Mouse (Mus musculus): ENCODE measurements at regions not wholly inside any gene's neighbourhood (a gene's known extent, or its start where the extent isn't known, plus 50 kb on each side); places are given as distances from the start of the nearest gene placed in this dataset.

GRCm38 (mm10) chr11:43952151-43952550 is 51.1 kb upstream of the Adra1b start:
- DNase-seq, result no peak

- DNase-seq, result no peak
Observed at GRCm38 (mm10) chr11:43958241-43958975, 57.4 kb upstream of the Adra1b start.

DNA sequence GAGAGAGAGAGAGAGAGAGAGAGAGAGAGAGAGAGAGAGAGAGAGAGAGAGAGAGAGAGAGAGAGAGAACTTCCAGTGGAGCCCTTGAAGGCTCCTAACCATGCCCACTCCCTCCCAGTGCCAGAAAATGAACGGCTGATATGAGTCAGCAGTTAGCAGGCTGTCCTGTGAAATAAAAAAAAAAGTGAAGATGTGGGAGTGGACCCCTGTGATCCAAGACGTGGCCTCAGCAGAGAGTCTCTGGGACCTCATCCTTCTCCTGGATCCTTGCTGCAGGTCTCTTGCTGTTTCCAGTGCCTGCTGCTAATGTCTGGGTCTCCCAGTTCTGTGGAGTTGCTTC is 57.9 kb upstream of the Adra1b start:
- DNase-seq, result no peak

DNA sequence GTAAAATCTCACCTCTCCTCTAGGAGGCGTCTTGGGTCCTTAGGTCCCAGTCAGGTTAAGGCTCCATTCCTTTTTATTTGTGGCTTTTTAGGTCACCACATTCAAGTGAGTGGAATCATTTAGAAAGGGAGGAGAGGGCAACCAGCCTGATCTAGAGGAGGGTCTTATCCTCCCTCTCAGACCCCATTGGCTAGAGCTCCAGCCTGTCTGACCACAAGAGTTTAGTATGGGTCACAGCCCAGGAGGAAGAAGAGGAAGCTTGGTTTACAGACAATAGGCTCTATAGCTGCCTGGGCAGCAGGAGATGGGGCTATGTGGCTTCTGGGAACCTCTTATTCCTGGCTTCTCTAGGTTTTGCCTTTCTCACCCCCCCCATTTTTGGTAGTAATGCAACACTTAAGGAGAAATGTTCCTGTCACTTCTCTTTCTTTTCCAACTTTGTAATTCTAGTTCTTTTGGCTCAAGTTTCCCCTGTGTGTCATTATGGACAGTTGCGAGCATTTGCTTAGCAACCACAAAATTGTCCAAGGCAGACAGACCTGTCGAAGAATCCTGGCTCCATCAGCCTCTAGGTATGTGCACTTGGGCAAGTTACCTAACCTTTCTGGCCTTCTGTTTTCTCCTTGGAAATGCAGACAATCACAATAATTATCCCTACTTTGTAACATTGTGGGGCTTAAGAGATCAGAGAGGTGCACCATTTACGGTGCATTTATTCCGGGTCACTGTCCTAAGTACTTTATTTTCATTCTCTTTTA is 59.5 kb upstream of the Adra1b start:
- DNase-seq, result no peak

DNA sequence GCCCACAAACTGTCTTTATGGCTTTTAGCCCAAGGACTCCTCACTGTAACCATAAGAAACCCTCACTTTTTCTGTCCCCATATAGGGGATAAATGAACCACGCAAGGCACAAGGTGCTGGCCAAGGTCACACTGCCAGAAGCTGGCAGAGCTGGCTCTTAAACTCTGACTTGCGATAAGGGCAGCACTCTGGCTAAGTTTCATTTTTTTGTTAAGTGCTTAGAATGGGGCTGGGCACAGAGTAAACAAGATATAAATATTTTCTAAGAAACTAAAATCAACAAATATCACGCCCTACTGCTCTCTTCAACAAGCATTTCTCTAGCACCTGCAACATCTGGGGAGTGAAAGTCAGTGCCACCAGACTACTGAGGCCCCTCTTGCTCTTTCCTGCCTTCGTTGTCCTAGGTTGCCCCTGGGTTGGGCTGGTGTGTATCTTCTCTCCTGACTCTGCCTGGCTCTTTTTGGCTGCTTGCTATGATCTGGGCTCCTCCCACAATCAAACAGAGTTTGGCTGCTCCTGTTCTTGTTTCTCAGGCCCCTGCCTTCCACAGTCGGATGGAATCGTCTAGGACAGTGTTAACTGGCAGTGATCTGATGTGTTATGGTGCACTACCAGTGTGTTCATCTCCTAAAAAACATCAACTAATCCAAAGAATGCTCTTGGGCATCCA is 60.5 kb upstream of the Adra1b start:
- DNase-seq, result no peak

- no peak for DNase-seq
Observed at GRCm38 (mm10) chr11:43967764-43968163, 66.8 kb upstream of the Adra1b start.

DNA sequence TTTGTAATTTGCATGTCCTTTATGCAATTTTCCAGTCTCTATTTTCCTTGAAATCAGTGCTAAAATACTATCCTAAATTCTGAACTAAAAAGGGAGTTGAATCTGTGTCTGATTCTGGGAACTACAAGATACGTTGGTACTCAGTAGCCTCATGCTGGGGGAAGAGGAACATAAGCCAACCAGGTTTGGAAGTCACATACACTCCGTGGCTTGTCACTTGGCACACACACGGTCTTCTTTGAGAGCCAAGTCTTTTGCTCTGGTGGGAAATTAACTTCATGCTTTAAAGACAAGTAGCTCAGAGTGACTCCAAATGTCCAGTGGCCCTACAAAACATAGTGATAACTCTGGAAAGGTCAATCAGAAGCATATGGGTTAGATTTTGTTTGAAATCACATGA is 70.9 kb upstream of the Adra1b start:
- DNase-seq, result no peak

DNA sequence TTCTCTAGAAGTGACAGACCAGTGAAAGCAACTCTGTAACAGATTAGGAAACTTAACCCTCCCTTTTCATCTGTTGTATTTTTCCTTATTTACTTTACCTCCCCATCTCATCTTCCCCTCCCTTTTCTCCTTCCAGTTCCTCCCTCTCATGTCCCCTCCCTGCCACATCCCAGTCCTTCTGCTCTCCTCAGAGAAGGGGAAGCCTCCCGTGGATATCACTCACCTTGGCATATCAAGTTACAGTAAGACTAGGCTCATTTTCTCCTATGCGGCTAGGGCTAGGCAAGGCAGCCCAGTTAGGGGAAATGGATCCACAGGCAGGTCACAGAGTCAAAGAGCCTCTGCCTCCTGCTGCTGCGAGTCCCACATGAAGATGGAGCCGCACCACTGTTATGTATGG is 75.0 kb upstream of the Adra1b start:
- DNase-seq, result no peak

GRCm38 (mm10) chr11:43979406-43979805 is 78.4 kb upstream of the Adra1b start:
- DNase-seq, result no peak

DNA sequence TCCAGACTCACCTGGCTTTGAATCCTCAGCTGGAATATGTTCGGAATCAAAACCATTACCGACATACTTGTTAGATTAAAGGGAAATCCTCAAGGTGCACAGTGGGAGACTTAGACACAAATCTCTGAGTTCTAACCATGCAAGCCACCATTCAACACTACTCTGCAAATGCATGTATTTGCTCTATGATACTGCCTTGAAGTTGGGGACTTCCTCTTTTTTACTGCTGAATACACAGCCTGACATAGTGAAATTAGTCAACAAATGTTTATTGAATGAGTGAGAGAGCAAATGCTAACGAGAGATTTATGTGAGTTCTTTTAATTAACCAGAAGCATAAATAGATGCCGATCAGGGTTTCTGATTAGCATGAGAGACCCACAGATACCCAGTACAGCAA is 79.4 kb upstream of the Adra1b start:
- no peak for DNase-seq

DNA sequence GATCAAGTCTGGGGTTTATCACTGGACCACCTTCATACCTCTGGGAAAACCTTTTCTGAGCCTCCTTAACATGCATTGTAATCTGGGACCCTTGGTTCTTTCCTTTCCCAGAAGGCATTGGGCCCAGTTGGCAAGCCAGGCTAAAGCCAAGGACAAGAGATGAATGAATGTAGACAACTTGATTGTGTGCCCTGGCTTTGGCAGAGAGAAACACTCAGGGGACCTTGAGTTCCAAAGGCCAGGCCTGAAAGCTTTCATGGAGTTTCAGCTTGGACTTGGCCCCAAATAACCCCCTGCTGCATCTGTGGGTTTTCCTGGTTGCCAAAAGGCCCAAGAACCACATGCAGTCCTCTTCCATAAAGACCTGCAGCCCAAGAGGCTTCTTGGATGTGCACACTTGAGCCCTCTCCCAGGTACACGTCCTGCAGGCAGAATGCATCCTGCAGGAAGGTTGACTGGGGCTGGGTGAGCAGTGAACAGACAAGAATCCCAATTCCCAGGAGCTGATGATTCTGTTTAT is 89.0 kb upstream of the Adra1b start:
- no peak for DNase-seq

- DNase-seq, result no peak
Observed at GRCm38 (mm10) chr11:43992011-43992471, 91.0 kb upstream of the Adra1b start.

- DNase-seq, result no peak
Observed at GRCm38 (mm10) chr11:43998046-43998725, 97.2 kb upstream of the Adra1b start.

- DNase-seq, result no peak
Observed at GRCm38 (mm10) chr11:44000056-44000455, 99.0 kb upstream of the Adra1b start.

DNA sequence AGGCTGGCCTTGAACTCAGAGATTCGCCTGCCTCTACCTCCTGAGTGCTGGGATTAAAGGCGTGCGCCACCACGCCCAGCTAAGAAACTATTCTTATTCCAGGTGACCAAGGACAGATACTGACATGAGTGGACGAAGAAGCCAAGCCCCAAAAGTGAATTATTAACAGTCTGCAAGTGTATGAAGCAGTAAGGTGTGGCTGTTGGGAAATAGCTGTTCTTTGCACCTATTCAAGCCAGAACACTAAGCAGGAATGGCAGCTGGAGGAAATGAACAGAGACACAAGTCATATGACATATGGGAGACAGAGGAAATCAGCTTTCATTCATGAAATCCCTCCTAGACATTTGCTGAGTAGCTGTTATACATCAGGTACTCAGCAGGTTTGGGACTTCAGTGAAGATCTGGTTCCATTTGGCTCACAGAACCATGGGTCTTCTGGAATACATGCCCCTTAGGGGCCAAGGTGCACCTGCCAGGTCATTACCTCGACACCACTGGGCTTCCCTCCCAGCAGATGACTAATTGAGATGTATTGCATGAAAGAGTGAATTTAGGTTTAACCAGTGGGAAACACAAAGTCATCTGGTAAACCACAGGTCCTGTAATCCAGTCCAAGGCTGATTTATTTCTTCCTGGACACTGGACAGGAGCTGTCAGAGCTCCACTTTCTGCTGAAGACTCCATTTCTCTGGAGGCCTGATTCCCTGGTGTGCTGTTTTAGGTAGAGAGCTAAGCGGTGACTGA is 101.0 kb upstream of the Adra1b start:
- DNase-seq, result no peak

GRCm38 (mm10) chr11:44002716-44003522 is 101.9 kb upstream of the Adra1b start:
- peak; percentile 69 for DNase-seq

DNA sequence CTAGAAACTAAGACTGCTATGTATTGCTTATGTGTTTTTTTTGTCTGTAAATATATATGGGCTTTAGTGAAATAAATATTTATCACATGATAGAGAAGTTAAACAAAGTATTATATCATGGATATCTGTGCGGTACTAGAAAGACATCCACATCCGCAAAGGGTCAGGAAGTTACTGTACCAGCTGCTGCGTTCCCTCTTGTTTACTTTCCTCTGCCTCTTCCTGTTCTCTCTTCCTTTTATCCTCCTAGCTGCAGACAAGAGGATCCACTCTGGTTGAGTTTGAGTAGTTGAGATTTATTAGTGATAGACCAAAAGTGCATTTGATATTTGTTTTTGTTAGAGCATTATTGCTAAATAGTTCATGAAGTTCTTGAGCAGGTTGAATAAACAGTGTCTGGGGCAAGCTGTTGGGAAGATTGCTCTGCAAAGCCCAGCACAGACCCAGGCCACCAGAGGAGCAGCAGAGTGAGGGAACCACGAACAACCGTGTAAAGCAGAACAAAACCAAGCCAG is 106.6 kb upstream of the Adra1b start:
- no peak for DNase-seq

- no peak for DNase-seq
Observed at GRCm38 (mm10) chr11:44012314-44012713, 111.3 kb upstream of the Adra1b start.

GRCm38 (mm10) chr11:44013841-44014240 is 112.8 kb upstream of the Adra1b start:
- no peak for DNase-seq

DNA sequence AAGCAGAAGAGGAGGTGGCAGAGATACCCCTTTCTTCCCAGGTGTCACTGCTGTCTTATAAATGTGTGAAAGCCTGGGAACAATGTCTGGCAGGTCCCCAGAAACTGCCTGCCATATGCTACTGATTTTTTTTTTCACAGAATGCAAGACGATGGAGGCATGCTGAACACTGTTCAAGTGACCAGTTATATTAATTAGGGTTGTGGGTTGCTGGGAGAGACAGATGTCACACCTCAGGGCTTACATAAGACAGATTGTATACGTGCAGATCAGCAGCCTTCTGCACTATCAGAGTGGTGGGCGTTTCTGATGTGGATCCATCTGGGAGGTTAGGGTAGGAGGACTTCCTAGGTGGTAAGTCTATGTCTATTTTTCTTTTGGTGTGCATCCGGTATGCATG is 120.6 kb upstream of the Adra1b start:
- no peak for DNase-seq

- no peak for DNase-seq
Observed at GRCm38 (mm10) chr11:44027046-44027445, 126.0 kb upstream of the Adra1b start.
